Mouse (Mus musculus): Measurements from ENCODE around the gene Cnr2.

Gene Cnr2

DNA sequence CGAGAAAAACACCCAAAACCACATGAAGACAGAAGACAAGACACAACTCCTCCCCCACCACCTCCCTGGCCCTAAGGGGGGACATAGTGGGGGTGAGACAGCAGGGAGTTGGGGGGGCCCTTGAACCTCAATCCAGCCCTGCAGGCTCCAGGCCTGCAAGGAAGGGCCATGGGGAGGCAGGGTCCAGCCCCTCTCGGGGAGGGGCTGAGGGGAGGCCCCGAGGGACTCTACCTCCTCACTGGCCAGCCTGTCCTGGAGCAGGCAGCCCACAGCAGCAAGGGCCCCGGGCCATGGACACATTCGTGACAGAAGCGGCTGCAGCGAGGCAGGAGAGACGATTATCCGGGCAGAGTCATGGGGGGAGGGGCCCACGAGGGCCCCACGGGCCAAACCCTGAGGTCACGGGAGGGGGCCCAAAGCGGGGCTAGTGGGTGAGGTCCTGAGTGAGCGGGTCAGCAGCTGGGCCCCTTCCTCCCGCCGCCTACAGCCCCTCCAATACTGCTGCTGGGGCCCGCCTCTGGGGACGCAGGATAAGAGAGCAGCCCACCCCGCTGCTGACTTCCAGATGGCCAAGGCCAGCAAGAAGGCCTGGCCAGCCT, 73.2 kb downstream of the Cnr2 start:
- no peak for DNase-seq

DNA sequence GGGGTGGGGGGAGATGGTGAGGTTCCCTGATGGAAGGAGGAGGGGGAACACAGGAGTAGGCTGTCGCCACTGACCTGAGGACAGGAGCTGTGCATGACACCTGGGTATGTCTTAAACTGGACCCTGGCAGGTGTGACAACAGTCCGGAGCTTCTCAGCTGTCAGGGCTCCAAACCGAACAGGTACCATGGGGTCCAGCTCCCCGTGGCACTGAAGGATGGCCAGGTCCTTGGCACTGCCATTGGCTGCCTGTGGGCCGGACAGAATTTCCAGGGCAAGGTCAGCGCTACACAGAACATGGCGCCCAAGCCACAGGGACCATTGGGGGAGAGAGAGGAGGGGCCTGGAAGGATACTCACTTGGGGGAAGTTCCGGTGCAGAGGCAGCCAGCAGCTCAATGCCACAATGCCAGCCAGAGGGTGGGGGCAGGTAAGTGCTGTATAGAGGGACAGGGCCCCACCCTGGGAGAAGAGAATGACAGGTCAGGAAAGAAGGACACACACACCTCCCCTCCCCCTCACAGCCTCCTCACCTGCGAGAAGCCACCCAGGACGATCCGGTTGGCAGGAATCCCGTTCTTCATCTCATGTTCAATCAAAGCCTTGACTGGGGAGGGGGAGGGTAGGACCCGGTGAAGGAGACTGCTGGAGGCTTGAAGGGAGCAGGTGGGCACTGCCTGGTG, 74.0 kb downstream of the Cnr2 start:
- DNase-seq = no peak

All from retina, postnatal 1 day (tissue).